Mouse (Mus musculus): ENCODE data around the gene Ndufs8.

DNA sequence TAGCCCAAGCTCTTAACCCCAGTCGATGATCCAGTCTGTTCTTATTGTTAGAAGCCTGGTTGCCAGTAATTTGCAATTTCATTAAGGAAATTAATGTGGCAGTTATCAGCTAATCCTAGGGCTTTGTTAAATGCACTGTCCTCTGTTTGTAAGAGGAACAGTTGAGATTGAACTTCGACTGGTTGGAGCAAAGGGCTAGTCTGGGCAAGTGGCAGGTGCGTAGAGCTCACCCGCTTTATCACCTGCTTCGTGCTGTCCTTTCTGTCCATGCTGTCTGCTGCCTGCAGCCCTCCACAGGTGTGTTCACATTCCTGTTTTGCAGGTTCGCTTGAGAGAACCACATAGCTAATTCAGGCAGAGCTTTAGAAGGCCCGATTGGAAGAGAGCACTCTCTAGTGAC, 37.5 kb downstream of the Ndufs8 start:
- no peak for TF ChIP-seq CTCF (IDR thresholded peaks at IDR 0.05; ENCODE audit: control insufficient read depth, insufficient read depth, insufficient read length)
- no peak for TF ChIP-seq MYOD1 (IDR thresholded peaks at IDR 0.05; ENCODE audit: control insufficient read depth, insufficient read length, low read depth)
- TF ChIP-seq MAX (IDR thresholded peaks at IDR 0.05): no peak
- no peak for TF ChIP-seq USF1 (IDR thresholded peaks at IDR 0.05; ENCODE audit: low read depth)
- no peak for TF ChIP-seq CEBPB (IDR thresholded peaks at IDR 0.05; ENCODE audit: low read depth)
- no peak for TF ChIP-seq MYOG (IDR thresholded peaks at IDR 0.05; ENCODE audit: control insufficient read depth, extremely low read depth, insufficient read length)
- no peak for TF ChIP-seq FOSL1 (IDR thresholded peaks at IDR 0.05; ENCODE audit: insufficient read depth, low read length, poor library complexity, severe bottlenecking)
